Mouse (Mus musculus) heart, postnatal 14 days (tissue): ENCODE data around the gene Lrch3. TPM values are rescaled to one million over a fixed set of nuclear protein-coding genes. Genes with fewer than 3 reads are reported as not detected.

Experiments used
- total RNA-seq, 2 experiments: library from RNA; stranded (reverse); gene quantifications; 2 replicates each; pipeline ENCODE4 v1.2.3; 2021

The Lrch3 gene
- total RNA-seq, 2 experiments from 2014 or later, result 28.2 to 29.2 TPM

Other genes starting within 250 kb of the Lrch3 start
- gene Muc4, start 178.2 kb upstream of the Lrch3 start, total RNA-seq, result under 1 TPM; 0.07 to 0.65 TPM
- under 1 TPM; 0.15 to 0.26 TPM for gene Muc20, start 116.7 kb upstream of the Lrch3 start, total RNA-seq
- gene Smbd1, start 103.6 kb upstream of the Lrch3 start, total RNA-seq, result not detected
- 100 to 1,000 TPM in 1 of 2 experiments, 10 to 100 TPM in 1; 99.2 to 105 TPM for gene Fyttd1, start 36.6 kb upstream of the Lrch3 start, total RNA-seq
- 10 to 100 TPM; 31.6 to 32.1 TPM for gene Rubcn, start 36.3 kb upstream of the Lrch3 start, total RNA-seq
- gene Iqcg, start 142.1 kb downstream of the Lrch3 start, total RNA-seq, result under 1 TPM; 0.60 to 0.73 TPM
- gene Rpl35a, start 142.4 kb downstream of the Lrch3 start, total RNA-seq, result 100 to 1,000 TPM; 297 to 302 TPM
- 1 to 10 TPM; 1.9 to 5.0 TPM for gene Lmln, start 148.4 kb downstream of the Lrch3 start, total RNA-seq